8 mouse cellular contexts compared by ENCODE assay signal in the genomic region with DNA sequence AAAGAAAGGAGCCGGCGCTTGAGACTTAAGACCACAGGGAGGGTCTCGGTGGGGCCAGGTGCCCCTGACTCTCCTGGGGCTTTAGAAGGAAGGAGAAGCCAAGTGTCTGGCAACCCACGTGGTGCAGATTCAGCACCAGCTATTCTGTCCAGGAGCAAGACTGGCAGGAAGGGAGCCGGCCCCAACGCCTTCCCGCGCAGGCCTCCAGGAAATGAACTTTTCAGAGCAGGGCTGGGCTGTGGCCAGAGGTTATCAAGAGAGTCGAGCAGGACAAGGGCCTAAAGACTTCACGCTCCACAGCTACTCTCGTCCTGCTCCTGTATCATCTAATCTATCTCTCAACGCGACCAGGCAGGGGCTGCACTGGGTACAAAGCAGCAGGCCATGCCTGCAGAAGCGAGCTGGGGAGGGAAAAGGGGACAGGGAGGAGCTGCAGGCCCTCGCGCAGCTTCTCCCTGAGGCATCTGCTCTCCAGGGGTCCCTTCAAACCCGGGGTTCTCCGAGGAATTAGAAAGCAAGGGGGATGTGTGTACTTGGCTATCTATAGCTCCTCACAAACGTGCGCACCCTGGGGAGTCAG. TPM values are rescaled to one million over a fixed set of nuclear protein-coding genes. Genes with fewer than 3 reads are reported as not detected.
DNase-seq lines count a peak whose midpoint lies in the region; ATAC-seq and TF ChIP-seq lines count a peak whose summit lies in the region.

No protein-coding gene starts in this region.

- peak overlapping the region; percentile 96 for H3K9ac ChIP-seq in embryonic facial prominence, embryonic 13.5 days
- H3K9ac ChIP-seq in heart, embryonic 15.5 days, result peak overlapping the region; percentile 81
- peak overlapping the region; percentile 86 for H3K9ac ChIP-seq in kidney, postnatal 0 days (ENCODE audit: low read depth, low read length)

- peak overlapping the region; percentile 21; the same call in 1 of the 2 replicates for H3K4me3 ChIP-seq in spleen, adult 2 months (ENCODE audit: extremely low read depth, insufficient read depth, insufficient read length)
- H3K4me3 ChIP-seq in embryonic facial prominence, embryonic 13.5 days, result peak overlapping the region; percentile 84
- H3K4me3 ChIP-seq in heart, embryonic 15.5 days, result peak overlapping the region; percentile 79
- peak overlapping the region; percentile 85 for H3K4me3 ChIP-seq in kidney, postnatal 0 days (replicated peaks; ENCODE audit: low read depth, low read length)

- H3K36me3 ChIP-seq in spleen, adult 2 months (ENCODE audit: control insufficient read depth, insufficient read depth, low read length), result no peaks in the 10 kb centered on the region
- H3K36me3 ChIP-seq in embryonic facial prominence, embryonic 13.5 days, result no peaks in the 10 kb centered on the region
- no peaks in the 10 kb centered on the region for H3K36me3 ChIP-seq in heart, embryonic 15.5 days
- H3K36me3 ChIP-seq in kidney, postnatal 0 days (ENCODE audit: insufficient read depth, low read length), result no peaks in the 10 kb centered on the region

- TF ChIP-seq POLR2A in spleen, adult 2 months (IDR thresholded peaks at IDR 0.05; ENCODE audit: low read depth, low read length), result no peak

- 2% methylated on average over 20 of the region's 20 CpGs for WGBS in spleen, adult 2 months
- under 1% methylated on average over 20 of the region's 20 CpGs for WGBS in embryonic facial prominence, embryonic 13.5 days
- 3% methylated on average over 20 of the region's 20 CpGs for WGBS in heart, embryonic 15.5 days
- 1% methylated on average over 20 of the region's 20 CpGs for WGBS in kidney, postnatal 0 days

- no peak for DNase-seq in spleen, adult 2 months (ENCODE audit: low read depth in 1 of 2, low spot score in 2 of 2)
- no peak for DNase-seq in spleen, postnatal 10 days (ENCODE audit: low spot score in 2 of 2)
- DNase-seq in kidney, postnatal 0 days (ENCODE audit: low spot score), result peak; percentile 74
- peak; percentile 51 for DNase-seq in lung, postnatal 25 days (ENCODE audit: low spot score)
- DNase-seq in frontal cortex, postnatal 25 days (ENCODE audit: low spot score in 2 of 2), result no peak
- no peak for DNase-seq in right cerebral cortex, postnatal 25 days

- no peak for TF ChIP-seq CTCF in spleen, adult 2 months (IDR thresholded peaks at IDR 0.05; ENCODE audit: extremely low read depth, insufficient read depth, insufficient read length, insufficient replicate concordance)
- TF ChIP-seq CTCF in kidney, postnatal 0 days (IDR thresholded peaks at IDR 0.05; ENCODE audit: low read depth), result no peak

- peaks cover 40% of the 10 kb centered on the region for H3K27me3 ChIP-seq in spleen, adult 2 months (ENCODE audit: control insufficient read depth, insufficient read depth, low read length)
- peaks cover 20% of the 10 kb centered on the region for H3K27me3 ChIP-seq in embryonic facial prominence, embryonic 13.5 days
- H3K27me3 ChIP-seq in heart, embryonic 15.5 days, result peaks cover 35% of the 10 kb centered on the region
- H3K27me3 ChIP-seq in kidney, postnatal 0 days (ENCODE audit: insufficient read depth, low read length), result 0 out of 2 replicates have a peak, but pooled peaks cover 15% of the 10 kb centered on the region

- peaks cover 2% of the 10 kb centered on the region; the same call in 1 of the 2 replicates for H3K4me1 ChIP-seq in spleen, adult 2 months (ENCODE audit: control insufficient read depth, insufficient read depth, insufficient read length)
- peaks cover 70% of the 10 kb centered on the region for H3K4me1 ChIP-seq in embryonic facial prominence, embryonic 13.5 days
- peaks cover 37% of the 10 kb centered on the region for H3K4me1 ChIP-seq in heart, embryonic 15.5 days (replicated peaks)
- H3K4me1 ChIP-seq in kidney, postnatal 0 days (replicated peaks; ENCODE audit: insufficient read depth, low read length), result peaks cover 21% of the 10 kb centered on the region; the same call in 1 of the 2 replicates

- ATAC-seq in embryonic facial prominence, embryonic 13.5 days (ENCODE audit: insufficient number of reproducible peaks, insufficient read depth, low FRiP score, low TSS enrichment, low read depth), result no peak
- peak; percentile 48; the same call in 1 of the 2 replicates for ATAC-seq in heart, embryonic 15.5 days (replicated peaks; ENCODE audit: insufficient number of reproducible peaks, insufficient read depth, low FRiP score, low read depth)
- ATAC-seq in kidney, postnatal 0 days (replicated peaks; ENCODE audit: low FRiP score, low read depth), result no peak

- H3K9me3 ChIP-seq in embryonic facial prominence, embryonic 13.5 days, result no peaks in the 10 kb centered on the region
- no peaks in the 10 kb centered on the region for H3K9me3 ChIP-seq in heart, embryonic 15.5 days (replicated peaks)
- no peaks in the 10 kb centered on the region for H3K9me3 ChIP-seq in kidney, postnatal 0 days (replicated peaks; ENCODE audit: low read length)

- peak overlapping the region; percentile 7 for H3K27ac ChIP-seq in spleen, adult 2 months (ENCODE audit: insufficient read depth, low read length)
- peak overlapping the region; percentile 99 for H3K27ac ChIP-seq in embryonic facial prominence, embryonic 13.5 days
- peak overlapping the region; percentile 89 for H3K27ac ChIP-seq in heart, embryonic 15.5 days
- peak overlapping the region; percentile 95 for H3K27ac ChIP-seq in kidney, postnatal 0 days

- H3K4me2 ChIP-seq in embryonic facial prominence, embryonic 13.5 days, result peak overlapping the region; percentile 94
- H3K4me2 ChIP-seq in heart, embryonic 15.5 days, result peak overlapping the region; percentile 98
- peak overlapping the region; percentile 97 for H3K4me2 ChIP-seq in kidney, postnatal 0 days (ENCODE audit: low read length)

RNA-seq across cellular contexts. Expression of gene Zfp423, which starts 1.4 kb away (rescaled TPM):
- polyA plus RNA-seq in spleen, adult 2 months (2012; rRNA removed), result 4.6 and 5.3 TPM in 2 replicates
- 30.5 and 33.3 TPM in 2 replicates for polyA plus RNA-seq in embryonic facial prominence, embryonic 13.5 days (2015; fragmentation: Nextera tagmentation; extraction: Ambion mirVana)
- polyA plus RNA-seq in heart, embryonic 15.5 days (2015; fragmentation: Nextera tagmentation; extraction: Ambion mirVana), result 3.6 and 6.6 TPM in 2 replicates
- 5.9 and 6.1 TPM in 2 replicates for polyA plus RNA-seq in kidney, postnatal 0 days (2015; fragmentation: Nextera tagmentation; extraction: Ambion mirVana)

Comparison
In these comparisons a context has a peak if more than half of its experiments do, and no peak if none do; other contexts are left out.
1. DNase-seq: peak in kidney, postnatal 0 days (single experiment) and lung, postnatal 25 days (single experiment); none in spleen, adult 2 months (0 of 2), spleen, postnatal 10 days (0 of 2), frontal cortex, postnatal 25 days (0 of 2) and right cerebral cortex, postnatal 25 days (single experiment).
2. H3K27ac ChIP-seq: peak in every context shown above with its lines; median percentile 99 in embryonic facial prominence, embryonic 13.5 days; 95 in kidney, postnatal 0 days; 89 in heart, embryonic 15.5 days; 7 in spleen, adult 2 months.
3. H3K4me3 ChIP-seq: peak in every context shown above with its lines; median percentile 85 in kidney, postnatal 0 days; 84 in embryonic facial prominence, embryonic 13.5 days; 79 in heart, embryonic 15.5 days; 21 in spleen, adult 2 months.
4. Peak in every context shown above with its lines, with median percentiles within 50 percentile points of each other: H3K4me2 ChIP-seq and H3K9ac ChIP-seq.